Mouse (Mus musculus) brain, embryonic 14.5 days (tissue): ENCODE measurements around the gene Krtap1-3. TPM values are rescaled to one million over a fixed set of nuclear protein-coding genes. Genes with fewer than 3 reads are reported as not detected.
A peak's percentile ranks its signal among the peaks of the same experiment; 100 is the strongest.

Experiments used
- DNase-seq: peaks from one replicate; pipeline ENCODE4 v3.0.0-alpha.2; 2011; ENCODE audit warnings: low read depth
- CTCF ChIP-seq: fragments of 200-500 bp; IDR thresholded peaks from 2 replicates; pipeline ENCODE4 v1.5.1; 2012; ENCODE audit warnings: inconsistent platforms, mild to moderate bottlenecking, moderate library complexity, borderline replicate concordance; ENCODE audit not compliant: insufficient read depth, insufficient read length; ENCODE audit errors: extremely low read depth
- POLR2A ChIP-seq: fragments of 200-500 bp; IDR thresholded peaks from 2 replicates; pipeline ENCODE4 v1.6.1; 2012; ENCODE audit warnings: mild to moderate bottlenecking, inconsistent platforms, borderline replicate concordance; ENCODE audit not compliant: poor library complexity, insufficient read depth, insufficient read length, severe bottlenecking; ENCODE audit errors: extremely low read depth
- polyA plus RNA-seq: library from polyadenylated mRNA; depleted of rRNA; stranded (reverse); fragments of >200 nt; gene quantifications from 2 replicates; pipeline ENCODE4 v1.2.3, GENCODE M21; 2012; rRNA removed

Krtap1-3 gene
- polyA plus RNA-seq, 1 experiment: not detected

DNA sequence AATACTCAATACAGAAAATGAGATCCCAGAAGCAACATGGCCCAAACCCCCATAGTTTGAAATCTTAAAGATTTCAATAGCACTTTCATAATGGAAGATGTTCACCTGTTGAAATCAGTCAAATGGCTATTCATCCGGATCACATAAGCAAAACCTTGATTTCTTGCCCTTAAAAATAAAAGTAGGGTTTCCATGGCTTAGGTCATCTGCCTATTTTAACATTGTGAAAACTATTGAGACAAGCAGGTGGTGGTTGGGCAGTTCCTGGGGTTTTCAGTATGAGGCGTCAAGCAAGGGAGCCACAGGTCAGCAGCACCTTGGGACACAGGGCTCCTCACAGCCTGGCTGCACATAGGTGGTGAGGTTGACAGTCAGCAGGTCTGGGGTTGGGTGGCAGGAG, 34.9 kb downstream of the Krtap1-3 start:
- TF ChIP-seq POLR2A (no peak), CTCF (no peak)
- no peak for DNase-seq

DNA sequence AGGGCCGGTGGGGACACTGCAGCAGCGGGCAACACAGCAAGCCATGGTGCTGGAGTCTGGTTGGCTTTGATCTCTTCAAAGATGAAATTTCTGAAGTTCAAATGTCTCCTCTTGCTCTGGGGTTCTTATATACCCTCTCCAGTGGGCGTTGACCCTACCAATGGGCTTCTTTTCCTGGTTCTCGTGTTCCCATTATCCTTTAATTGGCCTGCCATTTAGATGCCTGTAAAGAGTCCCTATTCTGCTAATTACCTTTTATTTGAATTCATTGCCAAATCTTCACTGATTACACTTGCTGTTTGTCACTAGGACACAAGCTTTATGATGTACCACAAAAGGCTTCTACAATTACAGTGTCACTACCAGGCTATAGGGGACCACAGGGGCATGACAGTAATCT, 40.4 kb downstream of the Krtap1-3 start, which contains the start of gene Krtap3-3:
Gene Krtap3-3 (minus strand): TSS at position 101 of the 400 bp plus-strand sequence.
- TF ChIP-seq POLR2A (no peak), CTCF (no peak)
- DNase-seq: peak; percentile 35

DNA sequence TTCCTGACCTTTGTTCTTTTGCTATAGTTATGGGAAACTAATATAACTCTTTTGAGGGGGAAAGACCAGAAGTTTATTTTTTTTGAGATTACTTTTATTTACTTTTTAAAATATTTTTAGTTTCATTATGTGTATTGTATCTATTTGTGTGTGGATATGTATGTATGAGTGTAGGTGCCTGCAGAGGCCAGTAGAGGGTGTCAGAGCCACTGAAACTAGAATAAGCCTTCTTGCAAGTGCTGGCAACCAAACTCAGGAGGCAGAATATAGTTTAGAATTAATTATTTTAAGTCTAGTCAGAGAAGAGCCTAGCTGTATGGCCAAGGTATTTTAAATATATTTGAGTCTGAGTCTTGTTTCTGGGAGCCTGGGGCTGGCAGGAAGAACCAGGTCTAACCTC, 43.2 kb downstream of the Krtap1-3 start:
- TF ChIP-seq CTCF (no peak), POLR2A (no peak)
- DNase-seq: no peak

Other genes with a start within 250 kb of the Krtap1-3 start
- gene Krt27, start 240.2 kb downstream of the Krtap1-3 start, polyA plus RNA-seq: 0.05 TPM in 1 of 2 replicates, not detected in the other
- gene Krt28, start 216.4 kb downstream of the Krtap1-3 start, polyA plus RNA-seq: 0.23 and 0.25 TPM in 2 replicates
- gene Krt10, start 202.0 kb downstream of the Krtap1-3 start, polyA plus RNA-seq: 11.9 and 20.0 TPM in 2 replicates
- gene Krt12, start 169.1 kb downstream of the Krtap1-3 start, polyA plus RNA-seq: 0.04 and 0.05 TPM in 2 replicates
- gene Krt20, start 153.2 kb downstream of the Krtap1-3 start, polyA plus RNA-seq: 0.14 TPM in 1 of 2 replicates, not detected in the other
- 0.08 TPM in 1 of 2 replicates, not detected in the other for gene Krt23, start 98.2 kb downstream of the Krtap1-3 start, polyA plus RNA-seq
- gene Krt39, start 70.0 kb downstream of the Krtap1-3 start, polyA plus RNA-seq: not detected in 2 replicates
- gene Krt40, start 48.2 kb downstream of the Krtap1-3 start, polyA plus RNA-seq: not detected in 2 replicates
- gene Krtap3-3, start 40.5 kb downstream of the Krtap1-3 start, polyA plus RNA-seq: not detected in 2 replicates
- gene Krtap3-2, start 34.5 kb downstream of the Krtap1-3 start, polyA plus RNA-seq: not detected in 2 replicates
- gene Gm11939, start 31.9 kb downstream of the Krtap1-3 start, polyA plus RNA-seq: not detected in 2 replicates
- not detected in 2 replicates for gene Krtap3-1, start 24.7 kb downstream of the Krtap1-3 start, polyA plus RNA-seq
- not detected in 2 replicates for gene Krtap1-5, start 10.3 kb downstream of the Krtap1-3 start, polyA plus RNA-seq
- not detected in 2 replicates for gene Krtap1-4, start 7.7 kb downstream of the Krtap1-3 start, polyA plus RNA-seq
- gene Krtap9-3, start 6.8 kb upstream of the Krtap1-3 start, polyA plus RNA-seq: not detected in 2 replicates
- not detected in 2 replicates for gene Gm11938, start 12.0 kb upstream of the Krtap1-3 start, polyA plus RNA-seq
- not detected in 2 replicates for gene Gm11937, start 18.9 kb upstream of the Krtap1-3 start, polyA plus RNA-seq
- not detected in 2 replicates for gene Krtap2-4, start 23.5 kb upstream of the Krtap1-3 start, polyA plus RNA-seq
- gene Gm11562, start 29.1 kb upstream of the Krtap1-3 start, polyA plus RNA-seq: not detected in 2 replicates
- gene Krtap4-1, start 36.9 kb upstream of the Krtap1-3 start, polyA plus RNA-seq: not detected in 2 replicates
- gene Krtap4-2, start 43.7 kb upstream of the Krtap1-3 start, polyA plus RNA-seq: not detected in 2 replicates
- not detected in 2 replicates for gene Krtap4-7, start 52.8 kb upstream of the Krtap1-3 start, polyA plus RNA-seq
- gene Gm11555, start 58.9 kb upstream of the Krtap1-3 start, polyA plus RNA-seq: not detected in 2 replicates
- not detected in 2 replicates for gene Gm11563, start 67.6 kb upstream of the Krtap1-3 start, polyA plus RNA-seq
- gene Krtap4-6, start 74.6 kb upstream of the Krtap1-3 start, polyA plus RNA-seq: not detected in 2 replicates
- gene Gm14190, start 99.4 kb upstream of the Krtap1-3 start, polyA plus RNA-seq: not detected in 2 replicates
- not detected in 2 replicates for gene Gm14180, start 143.0 kb upstream of the Krtap1-3 start, polyA plus RNA-seq
- not detected in 2 replicates for gene Gm11595, start 181.6 kb upstream of the Krtap1-3 start, polyA plus RNA-seq
- not detected in 2 replicates for gene Krtap4-8, start 189.4 kb upstream of the Krtap1-3 start, polyA plus RNA-seq
- gene Krtap4-9, start 193.9 kb upstream of the Krtap1-3 start, polyA plus RNA-seq: not detected in 2 replicates
- gene Gm11596, start 202.1 kb upstream of the Krtap1-3 start, polyA plus RNA-seq: not detected in 2 replicates
- not detected in 2 replicates for gene Gm11569, start 207.6 kb upstream of the Krtap1-3 start, polyA plus RNA-seq
- not detected in 2 replicates for gene Gm11554, start 213.1 kb upstream of the Krtap1-3 start, polyA plus RNA-seq
- gene Krtap4-13, start 218.6 kb upstream of the Krtap1-3 start, polyA plus RNA-seq: not detected in 2 replicates
- gene Gm11564, start 224.3 kb upstream of the Krtap1-3 start, polyA plus RNA-seq: not detected in 2 replicates
- not detected in 2 replicates for gene 2300003K06Rik, start 246.7 kb upstream of the Krtap1-3 start, polyA plus RNA-seq